Mouse (Mus musculus) brain, embryonic 14.5 days (tissue): ENCODE data around the gene Ncapg2. TPM values are rescaled to one million over a fixed set of nuclear protein-coding genes. Genes with fewer than 3 reads are reported as not detected.

ENCODE experiments used
- DNase-seq: peaks from one replicate; pipeline ENCODE4 v3.0.0-alpha.2; 2011; ENCODE audit warnings: low read depth
- CTCF ChIP-seq: fragments of 200-500 bp; IDR thresholded peaks from 2 replicates; pipeline ENCODE4 v1.5.1; 2012; ENCODE audit warnings: inconsistent platforms, mild to moderate bottlenecking, moderate library complexity, borderline replicate concordance; ENCODE audit not compliant: insufficient read depth, insufficient read length; ENCODE audit errors: extremely low read depth
- POLR2A ChIP-seq: fragments of 200-500 bp; IDR thresholded peaks from 2 replicates; pipeline ENCODE4 v1.6.1; 2012; ENCODE audit warnings: mild to moderate bottlenecking, inconsistent platforms, borderline replicate concordance; ENCODE audit not compliant: poor library complexity, insufficient read depth, insufficient read length, severe bottlenecking; ENCODE audit errors: extremely low read depth
- polyA plus RNA-seq: library from polyadenylated mRNA; depleted of rRNA; stranded (reverse); fragments of >200 nt; gene quantifications from 2 replicates; pipeline ENCODE4 v1.2.3, GENCODE M21; 2012

Ncapg2 gene
- polyA plus RNA-seq, 1 experiment, result 10.3 TPM

DNA sequence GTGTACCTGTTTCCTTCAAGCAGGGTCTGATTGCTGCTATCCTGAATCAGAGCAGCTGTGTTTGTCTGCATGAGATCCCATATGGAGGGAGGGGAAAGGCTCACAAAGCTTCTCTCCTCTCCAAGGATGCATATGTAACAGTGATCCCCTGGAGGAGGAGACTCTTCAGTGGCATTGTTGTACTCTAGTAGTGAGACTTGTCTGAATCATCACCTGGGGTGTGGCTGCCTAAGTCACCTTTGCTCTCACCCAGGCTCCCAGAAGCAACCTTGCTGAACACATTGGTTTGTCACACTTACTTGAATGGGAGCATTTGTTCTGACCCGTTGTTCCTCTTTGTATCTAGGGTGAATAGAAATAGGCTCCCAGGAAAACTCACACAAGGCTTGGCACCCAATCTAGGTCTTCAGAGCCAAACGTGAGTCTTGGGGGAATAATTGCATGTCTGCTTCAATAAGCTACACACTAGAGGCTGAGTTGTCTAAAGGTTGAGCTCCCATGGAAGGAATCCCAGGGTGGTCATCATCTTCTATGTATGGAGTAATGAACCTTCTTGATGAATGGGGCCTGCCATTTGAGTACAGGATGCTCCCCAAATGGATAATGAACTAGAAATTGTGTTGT, 9.0 kb upstream of the Ncapg2 start:
- peak; percentile 52 for DNase-seq
- TF ChIP-seq CTCF (no peak), POLR2A (no peak)

DNA sequence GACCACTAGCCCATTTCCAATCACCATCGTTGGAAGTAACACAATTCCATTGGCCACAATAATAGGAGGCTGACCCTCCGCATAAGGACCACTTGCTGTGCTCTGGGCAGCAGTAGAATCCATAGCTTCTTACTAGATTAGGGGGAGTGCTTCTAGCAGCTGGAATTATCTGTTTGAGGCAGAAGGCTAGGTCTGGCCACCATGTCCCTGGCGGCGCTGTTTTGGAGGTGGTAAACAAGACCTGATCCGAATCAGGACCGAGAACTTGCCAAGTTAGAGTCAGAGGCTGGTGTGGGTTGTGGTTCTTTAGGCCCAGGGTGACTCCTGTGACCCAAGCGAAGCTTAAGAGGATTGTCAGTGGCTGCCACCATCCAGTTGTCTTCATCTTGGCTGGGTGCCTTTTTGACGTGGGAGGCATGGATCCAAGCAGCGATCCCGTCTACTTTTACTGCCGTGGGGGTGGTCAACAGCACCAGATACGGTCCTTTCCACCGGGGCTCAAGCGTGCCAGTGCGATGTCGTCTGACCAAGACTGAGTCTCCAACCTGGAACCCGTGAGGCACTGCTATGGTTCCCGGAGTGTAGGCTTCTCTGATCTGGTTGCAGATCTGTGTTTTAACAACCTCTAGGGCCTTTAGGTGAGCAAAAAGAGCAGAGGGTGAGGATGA, 1.1 kb upstream of the Ncapg2 start:
- DNase-seq, result no peak

DNA sequence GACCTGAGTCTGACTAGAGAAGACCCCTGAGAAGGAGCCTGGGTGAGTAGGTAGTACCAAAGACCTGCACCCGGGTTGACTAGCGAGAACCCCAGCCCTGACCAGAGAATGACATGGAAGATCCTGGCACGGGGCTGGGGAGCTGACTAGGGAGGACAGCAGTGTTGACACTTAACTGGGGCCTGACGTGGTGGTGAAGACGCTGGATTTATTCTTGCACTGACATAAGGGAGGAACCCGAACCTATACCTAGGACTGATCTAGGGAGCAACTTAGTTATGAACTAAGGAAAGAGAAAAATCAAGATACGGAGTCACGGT, 594 bp downstream of the Ncapg2 start:
- peak; percentile 20 for DNase-seq
- TF ChIP-seq CTCF, result no peak
- no peak for TF ChIP-seq POLR2A

More for the DNA sequence above, 1.1 kb upstream of the Ncapg2 start:
- TF ChIP-seq POLR2A, result no peak
- no peak for TF ChIP-seq CTCF

DNA sequence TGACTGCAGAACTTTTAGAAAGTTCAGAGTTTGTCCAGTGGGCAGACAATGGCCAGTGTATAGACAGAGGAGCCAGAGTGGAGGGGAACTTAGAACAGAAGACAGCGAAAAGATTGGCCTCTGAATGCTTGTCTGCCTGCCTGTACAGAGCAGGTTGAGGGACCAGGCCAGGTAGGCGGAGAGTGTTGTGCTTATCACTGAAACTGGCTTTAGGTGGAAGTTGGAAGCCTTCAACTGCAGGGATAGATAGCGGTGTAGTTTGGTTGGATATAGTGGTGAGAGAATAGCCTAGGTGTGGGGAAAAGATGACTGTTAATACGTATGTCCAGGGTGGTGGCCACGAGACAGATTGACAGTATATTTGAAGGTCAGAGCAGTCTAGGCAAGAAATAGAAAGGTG, 2.7 kb downstream of the Ncapg2 start:
- DNase-seq, result no peak
- TF ChIP-seq CTCF (no peak), POLR2A (no peak)

GRCm38 (mm10) chr12:116414941-116415340, 9.7 kb downstream of the Ncapg2 start:
- DNase-seq, result no peak
- no peak for TF ChIP-seq CTCF
- no peak for TF ChIP-seq POLR2A

DNA sequence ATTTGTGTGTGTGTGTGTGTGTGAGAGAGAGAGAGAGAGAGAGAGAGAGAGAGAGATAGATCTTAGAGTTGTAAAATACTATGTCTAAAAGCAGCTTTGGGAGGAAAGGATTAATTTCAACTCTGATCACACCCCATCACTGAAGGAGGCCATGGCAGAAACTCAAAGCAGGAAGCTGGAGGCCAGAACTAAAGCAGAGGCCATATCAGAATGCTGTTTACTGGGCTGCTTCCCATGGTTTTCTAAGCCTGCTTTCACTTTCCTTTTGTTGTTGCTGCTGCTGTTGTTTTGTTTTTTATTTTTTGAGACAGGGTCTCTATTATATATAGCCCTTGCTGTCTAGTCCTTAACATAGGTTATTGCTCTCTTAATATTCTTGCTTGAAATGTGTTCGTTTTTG, 11.3 kb downstream of the Ncapg2 start:
- TF ChIP-seq POLR2A (no peak), CTCF (no peak)
- no peak for DNase-seq

DNA sequence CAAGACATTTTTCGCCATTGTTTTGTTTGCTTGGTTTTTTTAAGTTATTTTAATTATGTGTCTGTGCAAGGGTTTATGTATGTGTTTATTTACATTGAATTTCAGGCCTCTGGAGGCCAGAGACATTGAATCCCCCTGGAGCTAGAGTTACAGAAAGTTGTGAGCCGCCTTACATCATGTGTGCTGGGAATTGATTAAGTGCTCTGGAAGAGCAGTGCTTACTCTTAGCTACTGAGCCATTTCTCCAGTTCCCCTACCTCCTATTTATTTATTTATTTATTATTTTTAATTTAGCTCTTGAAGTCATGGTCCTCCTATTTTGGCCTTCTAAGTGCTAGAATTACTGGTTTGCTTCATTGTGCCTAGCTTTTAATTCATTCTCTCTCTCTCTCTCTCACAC, 16.5 kb downstream of the Ncapg2 start:
- TF ChIP-seq POLR2A, result no peak
- no peak for TF ChIP-seq CTCF
- no peak for DNase-seq

- no peak for DNase-seq
- TF ChIP-seq POLR2A (no peak), CTCF (no peak)
Measured at GRCm38 (mm10) chr12:116425392-116425791, 20.2 kb downstream of the Ncapg2 start.

- DNase-seq, result no peak
- no peak for TF ChIP-seq CTCF
Measured at GRCm38 (mm10) chr12:116433742-116434141, 28.5 kb downstream of the Ncapg2 start.

DNA sequence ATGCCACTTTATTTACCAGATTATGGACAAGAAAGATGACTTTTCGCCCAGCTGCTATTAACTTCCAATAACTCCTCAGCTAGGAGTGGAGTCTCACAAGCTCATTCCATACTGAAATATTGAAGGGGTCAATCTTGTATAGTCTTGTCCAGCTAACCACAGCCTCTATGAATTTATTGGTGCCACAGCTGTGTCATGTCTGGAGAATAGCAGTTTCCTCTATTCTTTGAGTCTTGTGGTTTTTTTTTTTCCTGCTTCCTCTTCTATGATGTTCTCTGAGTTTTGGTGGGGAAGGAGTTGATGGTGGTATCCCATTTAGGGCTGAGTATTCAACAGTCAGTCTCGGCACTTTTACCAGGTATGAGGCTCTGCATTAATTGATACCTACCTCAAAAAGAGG, 30.0 kb downstream of the Ncapg2 start:
- TF ChIP-seq POLR2A, result no peak
- no peak for TF ChIP-seq CTCF
- no peak for DNase-seq

- no peak for DNase-seq
- TF ChIP-seq CTCF (no peak), POLR2A (no peak)
Measured at GRCm38 (mm10) chr12:116436125-116436524, 30.9 kb downstream of the Ncapg2 start.

- TF ChIP-seq CTCF (no peak), POLR2A (no peak)
- DNase-seq, result no peak
Measured at GRCm38 (mm10) chr12:116438591-116438990, 33.4 kb downstream of the Ncapg2 start.
